Mouse (Mus musculus): ENCODE measurements around the gene Zfp991. TPM values are rescaled to one million over a fixed set of nuclear protein-coding genes. Genes with fewer than 3 reads are reported as not detected.
A peak's percentile ranks its signal among the peaks of the same experiment; 100 is the strongest.
"Not testable (repeated sequence)": the region's sequence is repeated elsewhere in the genome, so short reads cannot be mapped to it uniquely, and the experiment has no call there.

Zfp991 gene
- polyA plus RNA-seq, 2 experiments, result 4.7 to 9.4 TPM

GRCm38 (mm10) chr4:147195186-147195585 lies 63.3 kb downstream of the Zfp991 start:
- not testable (repeated sequence) for H3K4me1 ChIP-seq (ENCODE audit: control insufficient read depth, insufficient read depth, low read length); H3K27ac ChIP-seq (replicated peaks; ENCODE audit: low read depth, low read length); H3K36me3 ChIP-seq (ENCODE audit: control insufficient read depth, insufficient read depth, low read length); H3K4me3 ChIP-seq (replicated peaks; ENCODE audit: low read length); H3K27me3 ChIP-seq (ENCODE audit: control insufficient read depth, insufficient read depth, low read length); H3K9ac ChIP-seq (ENCODE audit: low read depth, low read length, severe bottlenecking); ATAC-seq (ENCODE audit: low FRiP score, low read depth); H3K4me2 ChIP-seq (replicated peaks; ENCODE audit: low read depth, low read length, severe bottlenecking); DNase-seq (ENCODE audit: low spot score); H3K9me3 ChIP-seq (ENCODE audit: control insufficient read depth, low read length)
- WGBS, result 90% methylated on average over 3 of the region's 9 CpGs

DNA sequence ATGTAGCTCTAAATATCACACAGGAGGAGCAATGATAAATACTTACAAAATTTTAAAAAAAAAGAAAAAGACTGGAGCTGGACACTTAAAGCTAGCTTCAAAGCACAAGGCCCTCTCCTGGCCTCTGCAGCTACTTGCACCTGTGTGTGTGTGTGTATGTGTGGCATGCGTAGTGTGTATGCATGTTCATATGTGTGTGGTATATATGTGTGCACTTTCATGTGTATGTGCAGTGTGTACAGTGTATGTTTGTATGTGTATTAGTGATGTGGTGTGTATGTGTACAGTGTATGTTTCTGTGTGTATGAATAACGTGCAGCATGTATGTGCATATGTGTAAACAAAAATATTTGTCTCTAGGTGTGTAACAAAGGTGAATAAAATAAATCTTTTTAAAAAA lies 65.4 kb downstream of the Zfp991 start:
- H3K4me3 ChIP-seq (replicated peaks; ENCODE audit: low read length); H3K4me1 ChIP-seq (ENCODE audit: control insufficient read depth, insufficient read depth, low read length); DNase-seq (ENCODE audit: low spot score); H3K9me3 ChIP-seq (ENCODE audit: control insufficient read depth, low read length); H3K9ac ChIP-seq (ENCODE audit: low read depth, low read length, severe bottlenecking); H3K27me3 ChIP-seq (ENCODE audit: control insufficient read depth, insufficient read depth, low read length); H3K27ac ChIP-seq (replicated peaks; ENCODE audit: low read depth, low read length); ATAC-seq (ENCODE audit: low FRiP score, low read depth); H3K36me3 ChIP-seq (ENCODE audit: control insufficient read depth, insufficient read depth, low read length); H3K4me2 ChIP-seq (replicated peaks; ENCODE audit: low read depth, low read length, severe bottlenecking): not testable (repeated sequence)
- WGBS, result 81% methylated on average over 2 of the region's 2 CpGs

- ATAC-seq (ENCODE audit: low FRiP score, low read depth), result 0 out of 2 replicates have a peak, but pooled peaks have one; percentile 38
- not testable (repeated sequence) for DNase-seq (ENCODE audit: low spot score); H3K36me3 ChIP-seq (ENCODE audit: control insufficient read depth, insufficient read depth, low read length); H3K4me3 ChIP-seq (replicated peaks; ENCODE audit: low read length); H3K9ac ChIP-seq (ENCODE audit: low read depth, low read length, severe bottlenecking); H3K4me1 ChIP-seq (ENCODE audit: control insufficient read depth, insufficient read depth, low read length); H3K27ac ChIP-seq (replicated peaks; ENCODE audit: low read depth, low read length); H3K9me3 ChIP-seq (ENCODE audit: control insufficient read depth, low read length); H3K27me3 ChIP-seq (ENCODE audit: control insufficient read depth, insufficient read depth, low read length); H3K4me2 ChIP-seq (replicated peaks; ENCODE audit: low read depth, low read length, severe bottlenecking)
- WGBS, result 71% methylated on average over 6 of the region's 6 CpGs
These were observed 67.4 kb downstream of the Zfp991 start for GRCm38 (mm10) chr4:147199055-147199750.

DNA sequence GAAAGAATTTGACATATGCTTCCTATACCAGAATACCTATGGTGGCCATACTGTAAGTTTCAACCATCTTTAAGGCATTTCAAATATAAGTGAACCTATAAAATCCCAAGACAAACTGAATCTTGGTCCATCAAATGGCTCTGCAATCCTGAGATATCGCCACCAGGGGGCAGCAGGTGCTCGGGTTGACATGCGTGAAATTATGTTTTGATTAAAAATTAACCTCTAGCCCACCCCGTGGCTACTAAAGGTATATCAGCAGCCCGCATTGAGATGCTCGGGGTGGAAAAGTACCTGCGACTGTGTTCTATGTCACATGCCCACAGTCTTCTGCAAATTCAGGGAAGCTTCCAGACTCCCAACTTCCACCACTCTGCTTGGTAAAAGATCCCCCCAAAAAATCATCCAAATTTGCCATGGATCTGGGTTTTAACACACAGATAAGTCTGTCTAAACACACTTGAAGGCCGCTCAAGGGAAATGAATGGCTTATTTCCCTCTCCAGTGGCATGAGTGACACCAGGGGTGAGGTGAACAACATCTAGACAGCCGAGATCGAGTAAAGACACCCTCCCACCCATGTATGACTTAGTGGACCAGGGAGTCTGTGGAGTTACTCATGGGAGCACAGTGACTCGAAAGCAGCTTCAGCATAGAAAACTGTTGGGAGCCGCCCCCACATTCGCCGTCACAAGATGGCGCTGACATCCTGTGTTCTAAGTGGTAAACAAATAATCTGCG lies 70.3 kb downstream of the Zfp991 start:
- not testable (repeated sequence) for H3K4me3 ChIP-seq (replicated peaks; ENCODE audit: low read length); H3K27me3 ChIP-seq (ENCODE audit: control insufficient read depth, insufficient read depth, low read length); DNase-seq (ENCODE audit: low spot score); H3K27ac ChIP-seq (replicated peaks; ENCODE audit: low read depth, low read length); H3K4me1 ChIP-seq (ENCODE audit: control insufficient read depth, insufficient read depth, low read length); H3K36me3 ChIP-seq (ENCODE audit: control insufficient read depth, insufficient read depth, low read length); ATAC-seq (ENCODE audit: low FRiP score, low read depth); H3K9me3 ChIP-seq (ENCODE audit: control insufficient read depth, low read length); H3K4me2 ChIP-seq (replicated peaks; ENCODE audit: low read depth, low read length, severe bottlenecking); H3K9ac ChIP-seq (ENCODE audit: low read depth, low read length, severe bottlenecking)
- 87% methylated on average over 9 of the region's 16 CpGs for WGBS

GRCm38 (mm10) chr4:147212182-147212928 lies 80.5 kb downstream of the Zfp991 start:
- ATAC-seq (ENCODE audit: low FRiP score, low read depth); H3K4me2 ChIP-seq (replicated peaks; ENCODE audit: low read depth, low read length, severe bottlenecking); H3K9ac ChIP-seq (ENCODE audit: low read depth, low read length, severe bottlenecking); H3K4me3 ChIP-seq (replicated peaks; ENCODE audit: low read length); H3K36me3 ChIP-seq (ENCODE audit: control insufficient read depth, insufficient read depth, low read length); H3K9me3 ChIP-seq (ENCODE audit: control insufficient read depth, low read length); DNase-seq (ENCODE audit: low spot score); H3K27ac ChIP-seq (replicated peaks; ENCODE audit: low read depth, low read length); H3K4me1 ChIP-seq (ENCODE audit: control insufficient read depth, insufficient read depth, low read length); H3K27me3 ChIP-seq (ENCODE audit: control insufficient read depth, insufficient read depth, low read length): not testable (repeated sequence)
- WGBS, result 88% methylated on average over 3 of the region's 7 CpGs

- H3K4me1 ChIP-seq (ENCODE audit: control insufficient read depth, insufficient read depth, low read length); H3K36me3 ChIP-seq (ENCODE audit: control insufficient read depth, insufficient read depth, low read length); DNase-seq (ENCODE audit: low spot score); H3K9me3 ChIP-seq (ENCODE audit: control insufficient read depth, low read length); H3K27ac ChIP-seq (replicated peaks; ENCODE audit: low read depth, low read length); ATAC-seq (ENCODE audit: low FRiP score, low read depth); H3K4me2 ChIP-seq (replicated peaks; ENCODE audit: low read depth, low read length, severe bottlenecking); H3K9ac ChIP-seq (ENCODE audit: low read depth, low read length, severe bottlenecking); H3K27me3 ChIP-seq (ENCODE audit: control insufficient read depth, insufficient read depth, low read length); H3K4me3 ChIP-seq (replicated peaks; ENCODE audit: low read length): not testable (repeated sequence)
- no CpG with 5 or more reads among the region's 1 CpGs for WGBS
These were observed 82.4 kb downstream of the Zfp991 start for GRCm38 (mm10) chr4:147214233-147214632.

GRCm38 (mm10) chr4:147217676-147218075 lies 85.8 kb downstream of the Zfp991 start:
- not testable (repeated sequence) for H3K4me3 ChIP-seq (replicated peaks; ENCODE audit: low read length); H3K27me3 ChIP-seq (ENCODE audit: control insufficient read depth, insufficient read depth, low read length); H3K4me2 ChIP-seq (replicated peaks; ENCODE audit: low read depth, low read length, severe bottlenecking); H3K27ac ChIP-seq (replicated peaks; ENCODE audit: low read depth, low read length); ATAC-seq (ENCODE audit: low FRiP score, low read depth); DNase-seq (ENCODE audit: low spot score); H3K4me1 ChIP-seq (ENCODE audit: control insufficient read depth, insufficient read depth, low read length); H3K9ac ChIP-seq (ENCODE audit: low read depth, low read length, severe bottlenecking); H3K36me3 ChIP-seq (ENCODE audit: control insufficient read depth, insufficient read depth, low read length)
- WGBS, result 73% methylated on average over 2 of the region's 4 CpGs
- peaks cover 10% of the 10 kb centered on the region for H3K9me3 ChIP-seq (ENCODE audit: control insufficient read depth, low read length)

Data from limb, embryonic 14.5 days (tissue).